Mouse (Mus musculus): ENCODE results near the gene Syn3.

The Syn3 gene

DNA sequence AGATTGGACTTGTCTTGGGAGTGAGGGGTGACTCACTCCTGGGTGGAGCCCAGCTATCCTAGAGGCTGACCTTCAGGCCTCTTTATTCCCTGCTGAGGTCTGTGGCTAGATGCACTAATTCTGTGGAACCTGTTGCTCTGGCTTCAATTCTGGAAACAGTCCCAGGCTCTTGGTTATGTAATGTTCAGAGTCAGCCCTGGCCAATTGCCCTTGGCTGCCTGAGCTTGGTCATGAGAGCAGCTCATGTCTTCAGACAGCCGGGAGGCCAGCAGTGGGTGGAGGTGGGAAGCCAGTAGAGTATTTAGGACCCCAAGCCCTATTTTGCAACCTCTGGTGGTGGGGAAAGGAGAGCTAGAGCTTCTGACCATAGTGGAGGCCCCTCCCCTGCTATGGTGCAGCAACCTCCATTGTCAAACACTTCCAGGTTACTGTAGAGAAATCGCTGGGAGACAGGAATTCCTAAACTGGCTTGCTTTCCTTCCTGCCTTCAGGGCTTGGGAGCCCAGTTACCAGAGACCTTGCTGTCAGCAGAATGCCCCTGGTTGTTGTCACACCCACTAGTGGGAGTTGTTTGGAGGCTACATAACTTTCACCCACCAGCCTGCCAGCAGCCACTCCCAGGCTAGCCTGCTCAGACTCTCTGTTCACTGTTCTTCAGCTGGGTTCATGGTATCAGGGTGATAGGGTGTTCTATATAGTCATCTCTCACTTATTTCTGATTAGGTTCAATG lies 158.9 kb downstream of the Syn3 start:
- peak; percentile 74 to 82 for DNase-seq (ENCODE audit: low spot score in 2 of 2)

DNA sequence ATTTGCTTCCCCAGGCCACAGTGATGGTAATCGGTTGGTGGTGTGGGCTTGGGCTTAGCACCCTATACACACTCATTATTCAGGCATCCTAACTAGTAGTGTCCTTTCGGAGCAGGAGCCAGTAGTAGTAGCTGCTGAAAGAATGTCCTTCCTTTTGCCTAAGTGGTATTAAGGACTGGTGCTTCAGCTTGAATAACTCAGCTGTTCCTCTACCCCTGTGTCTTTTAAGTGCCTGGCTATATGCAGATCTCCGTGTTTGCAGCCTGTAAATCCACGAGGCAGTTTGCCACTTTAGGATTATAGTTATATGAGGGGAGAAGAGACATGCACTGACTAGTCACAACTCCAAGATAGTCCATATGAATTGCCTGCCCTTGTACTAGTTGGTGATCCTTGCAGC lies 159.6 kb downstream of the Syn3 start:
- no peak for DNase-seq (ENCODE audit: low spot score in 2 of 2)

- DNase-seq (ENCODE audit: low spot score in 2 of 2): no peak
Measured at GRCm38 (mm10) chr10:86338121-86338715, 160.5 kb downstream of the Syn3 start.

DNA sequence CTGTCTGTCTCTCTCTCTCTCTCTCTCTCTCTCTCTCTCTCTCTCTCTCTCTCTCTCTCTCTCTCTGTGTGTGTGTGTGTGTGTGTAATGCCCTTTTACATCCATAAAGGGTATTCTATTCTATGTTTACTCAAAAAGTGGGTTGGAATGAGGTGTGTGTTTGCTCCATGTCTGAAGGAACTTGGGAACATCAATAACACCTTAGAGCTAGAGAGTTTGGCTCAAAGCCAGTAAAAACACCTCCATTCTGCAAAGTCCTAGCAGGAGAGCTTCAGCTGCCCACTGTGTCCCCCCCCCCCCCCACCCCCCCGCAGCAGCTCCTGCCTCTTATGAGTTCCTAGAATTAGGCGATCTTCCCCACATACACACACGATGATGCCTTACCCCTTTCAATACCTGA lies 161.5 kb downstream of the Syn3 start:
- no peak for DNase-seq (ENCODE audit: low spot score in 2 of 2)

GRCm38 (mm10) chr10:86336506-86336905 lies 162.2 kb downstream of the Syn3 start:
- DNase-seq (ENCODE audit: low spot score in 2 of 2): no peak

DNA sequence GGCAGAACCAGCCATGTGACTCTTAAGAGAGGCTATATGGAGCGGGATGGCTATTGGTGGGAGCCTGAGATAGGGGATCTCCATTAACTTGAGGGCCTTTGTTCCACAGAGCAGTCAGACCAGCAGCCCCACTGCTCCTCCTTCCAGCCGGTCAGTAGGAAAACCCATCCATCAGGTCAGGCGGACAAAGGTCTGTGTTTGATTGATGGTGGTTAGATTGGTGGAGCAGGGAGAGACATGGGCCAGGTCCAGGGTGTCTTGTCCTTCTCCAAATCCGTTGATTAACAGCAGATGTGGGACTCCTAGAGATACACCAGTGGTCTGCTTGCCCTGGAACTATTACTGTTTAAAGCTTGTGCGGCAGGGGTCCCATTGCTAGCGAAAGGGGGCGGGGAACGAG lies 164.1 kb downstream of the Syn3 start:
- no peak for DNase-seq (ENCODE audit: low spot score in 2 of 2)

- DNase-seq (ENCODE audit: low spot score in 2 of 2): no peak
Measured at GRCm38 (mm10) chr10:86332942-86333341, 165.8 kb downstream of the Syn3 start.

DNA sequence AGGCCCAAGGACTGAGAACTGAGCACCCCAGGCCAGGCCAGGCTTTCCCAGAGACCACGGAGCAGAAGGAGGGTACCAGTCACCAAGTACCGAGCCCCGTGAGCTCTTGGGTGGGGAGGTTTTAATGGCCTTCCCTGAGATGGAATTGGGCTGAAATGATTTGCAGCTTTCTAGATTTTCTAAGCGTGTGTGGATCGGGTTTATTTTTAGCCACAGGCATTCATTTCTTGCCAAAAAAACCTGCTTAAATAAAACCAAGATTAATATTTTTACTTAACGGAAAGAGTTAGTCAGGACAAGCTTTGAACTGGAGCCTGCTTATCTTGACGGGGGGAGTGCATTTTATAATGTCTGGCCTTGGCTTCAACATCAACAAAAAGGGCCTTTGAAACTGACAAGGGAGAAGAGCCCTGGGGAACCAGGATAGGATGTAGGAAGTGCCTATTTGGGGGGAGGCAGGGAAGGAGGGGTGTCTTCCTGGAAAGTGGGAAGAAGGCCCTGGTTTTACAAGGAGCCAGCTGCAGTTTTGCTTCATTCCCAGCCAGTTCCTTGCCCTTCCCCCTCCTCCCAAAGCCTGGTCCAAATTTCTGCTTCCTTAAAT lies 166.9 kb downstream of the Syn3 start:
- DNase-seq (ENCODE audit: low spot score in 2 of 2): peak; percentile 40 to 50

DNA sequence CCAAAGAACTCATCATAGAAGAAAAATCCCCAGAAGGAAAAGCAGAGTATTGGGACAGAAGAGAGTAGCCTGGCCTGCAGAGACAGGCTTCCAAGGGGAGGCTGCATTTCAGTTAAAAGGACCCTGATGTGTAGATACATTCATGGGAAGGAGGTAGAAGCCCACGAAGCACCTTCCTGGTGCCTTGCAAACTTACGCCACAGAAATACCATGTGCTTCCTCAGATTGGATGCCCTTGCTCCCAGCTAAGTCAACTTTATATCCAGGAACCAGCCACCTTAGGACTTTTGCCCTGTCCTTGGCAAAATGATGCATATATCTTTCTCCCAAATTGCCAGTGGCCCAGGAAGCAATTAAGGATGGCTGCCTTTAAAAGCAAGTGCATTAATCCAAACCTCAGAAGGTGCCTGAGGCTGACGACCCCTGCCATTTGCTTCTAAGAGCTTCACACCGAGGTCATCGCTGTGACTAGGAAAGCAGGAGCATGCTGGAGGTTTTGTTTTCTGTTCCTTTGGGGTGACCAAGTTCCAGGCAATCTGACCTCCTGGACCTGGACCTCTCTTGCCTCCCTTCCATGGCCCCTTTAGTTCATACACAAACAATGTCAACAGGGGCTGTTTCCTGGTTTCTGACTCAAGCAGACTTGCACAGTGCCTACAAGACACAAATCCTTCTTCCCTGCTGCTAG lies 167.6 kb downstream of the Syn3 start:
- no peak for DNase-seq (ENCODE audit: low spot score in 2 of 2)

DNA sequence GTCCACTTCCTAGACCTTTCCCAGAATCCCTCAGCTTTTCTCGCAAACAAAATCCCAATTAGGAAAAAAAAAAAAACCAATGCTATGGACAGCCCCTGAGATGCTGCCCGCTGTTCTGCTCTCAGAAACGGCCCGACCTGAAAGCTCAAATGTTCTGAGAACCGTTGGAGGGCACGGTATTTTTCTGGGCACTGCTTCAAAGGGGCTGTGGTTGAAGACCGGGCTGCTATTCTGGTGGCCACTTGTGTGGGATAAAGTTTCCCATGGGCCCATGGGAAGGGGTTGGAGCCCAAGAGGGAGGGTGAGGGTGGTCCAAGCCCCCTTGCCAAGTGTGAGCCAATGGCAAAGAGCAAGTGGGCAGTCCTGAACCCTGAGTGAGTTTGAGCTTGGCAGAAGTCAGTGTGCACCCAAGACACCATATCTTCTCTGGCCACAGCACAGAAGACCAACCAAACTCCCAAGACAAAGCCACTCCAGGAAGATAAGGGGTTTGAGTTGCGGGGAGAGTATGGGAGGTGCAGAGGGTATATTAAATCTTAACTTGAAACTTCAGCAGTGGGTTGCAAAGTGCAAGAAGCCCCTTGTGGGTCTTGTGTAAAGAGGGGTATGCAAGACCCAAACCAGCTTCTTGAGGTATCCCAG lies 169.3 kb downstream of the Syn3 start:
- DNase-seq (ENCODE audit: low spot score in 2 of 2): peak in 1 of 2 experiments; percentile 51

GRCm38 (mm10) chr10:86328691-86329090 lies 170.0 kb downstream of the Syn3 start:
- no peak for DNase-seq (ENCODE audit: low spot score in 2 of 2)

DNA sequence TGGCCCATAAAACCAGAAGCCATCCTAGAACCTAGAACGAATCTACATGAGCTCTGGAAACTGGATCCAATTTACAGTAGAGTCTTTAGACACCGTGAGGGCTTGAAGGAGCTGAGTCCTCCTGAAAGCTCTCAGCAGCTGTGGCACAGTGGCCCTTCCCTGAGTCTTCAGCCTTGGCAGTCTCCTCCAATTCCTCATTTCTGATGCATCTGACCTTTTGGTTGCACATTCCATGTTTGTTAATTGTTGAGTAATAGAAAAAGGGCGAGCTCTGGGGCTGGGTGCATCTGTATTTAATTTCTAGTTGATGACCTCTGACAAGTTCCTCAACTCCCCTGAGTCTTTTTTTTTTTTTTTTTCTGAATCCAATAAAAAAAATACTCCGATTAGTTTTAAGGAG lies 170.6 kb downstream of the Syn3 start:
- DNase-seq (ENCODE audit: low spot score in 2 of 2): no peak

DNA sequence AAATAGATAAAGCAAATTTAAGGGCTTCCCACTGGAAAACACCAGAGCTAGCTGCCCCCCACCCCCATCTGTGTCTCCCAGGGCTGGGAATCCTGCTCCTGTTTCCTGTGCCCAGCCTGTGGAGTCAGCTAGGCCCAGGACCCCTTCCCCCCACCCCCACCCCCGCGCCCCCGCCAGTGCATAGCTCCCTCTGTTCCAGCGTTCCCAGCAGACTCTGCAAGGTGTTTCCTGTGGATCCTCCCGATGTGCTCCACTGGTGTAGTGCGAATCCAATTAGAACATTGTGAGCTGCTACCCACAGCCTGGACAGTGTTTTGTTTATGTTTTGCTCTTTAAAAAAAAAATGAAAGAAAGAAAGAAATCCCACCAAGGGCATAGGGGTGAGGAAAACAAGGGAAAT lies 173.4 kb downstream of the Syn3 start:
- DNase-seq (ENCODE audit: low spot score in 2 of 2): no peak

DNA sequence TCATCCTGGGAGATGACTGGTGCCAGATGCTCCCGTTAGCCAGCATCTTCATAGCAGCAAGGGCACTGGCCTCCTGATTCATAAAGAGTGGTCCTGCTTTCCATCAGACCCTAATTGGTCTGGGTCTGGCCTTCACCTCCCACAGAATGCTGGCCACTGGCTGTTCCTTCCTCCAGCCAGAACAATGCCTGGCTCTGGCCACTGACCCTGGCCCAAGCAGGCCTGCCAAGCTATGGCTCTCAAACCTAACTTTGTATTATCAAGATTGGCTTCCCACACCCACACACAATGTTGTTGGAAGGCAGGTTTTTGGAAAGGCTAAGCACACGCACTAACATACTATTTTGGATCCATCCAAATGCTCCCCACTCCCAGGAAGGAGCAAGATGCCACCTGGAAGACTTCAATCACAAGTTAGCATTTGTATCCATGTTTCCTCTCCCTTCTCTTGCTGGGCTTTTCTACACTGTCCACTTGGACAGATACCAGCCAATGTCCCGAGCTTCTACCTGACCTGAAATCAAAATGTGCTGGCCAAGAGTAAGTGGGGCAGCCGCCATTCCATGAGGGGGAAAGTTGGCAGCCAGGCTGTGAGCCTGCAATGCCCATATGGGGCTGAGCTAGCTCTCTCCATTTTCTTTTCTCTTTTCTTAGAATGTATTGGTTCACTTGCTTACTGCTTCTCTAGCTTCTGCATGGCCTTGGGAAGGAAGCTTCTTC lies 175.3 kb downstream of the Syn3 start:
- peak; percentile 53 to 68 for DNase-seq (ENCODE audit: low spot score in 2 of 2)

DNA sequence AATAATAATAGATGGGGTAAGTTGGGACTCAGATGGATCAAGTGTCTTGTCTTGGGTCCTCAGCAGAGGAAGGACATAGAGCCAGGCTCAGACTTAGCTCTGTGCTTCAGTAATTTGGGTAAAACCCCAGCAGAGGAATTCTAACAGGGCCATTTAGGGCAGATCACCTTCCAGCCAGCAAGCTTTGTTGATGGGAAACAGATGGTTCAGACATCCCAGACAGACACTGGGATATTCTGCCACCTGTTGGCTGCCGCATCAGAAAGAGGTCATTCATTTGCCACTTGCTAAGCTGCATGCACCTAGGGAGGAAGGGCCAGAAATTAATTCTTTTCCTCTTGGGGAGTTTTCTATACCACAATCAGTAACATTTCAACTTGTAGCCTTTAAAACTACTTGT lies 176.7 kb downstream of the Syn3 start:
- DNase-seq (ENCODE audit: low spot score in 2 of 2): no peak

GRCm38 (mm10) chr10:86321194-86321593 lies 177.5 kb downstream of the Syn3 start:
- peak in 1 of 2 experiments; percentile 64 for DNase-seq (ENCODE audit: low spot score in 2 of 2)

GRCm38 (mm10) chr10:86320204-86320603 lies 178.5 kb downstream of the Syn3 start:
- DNase-seq (ENCODE audit: low spot score in 2 of 2): no peak

DNA sequence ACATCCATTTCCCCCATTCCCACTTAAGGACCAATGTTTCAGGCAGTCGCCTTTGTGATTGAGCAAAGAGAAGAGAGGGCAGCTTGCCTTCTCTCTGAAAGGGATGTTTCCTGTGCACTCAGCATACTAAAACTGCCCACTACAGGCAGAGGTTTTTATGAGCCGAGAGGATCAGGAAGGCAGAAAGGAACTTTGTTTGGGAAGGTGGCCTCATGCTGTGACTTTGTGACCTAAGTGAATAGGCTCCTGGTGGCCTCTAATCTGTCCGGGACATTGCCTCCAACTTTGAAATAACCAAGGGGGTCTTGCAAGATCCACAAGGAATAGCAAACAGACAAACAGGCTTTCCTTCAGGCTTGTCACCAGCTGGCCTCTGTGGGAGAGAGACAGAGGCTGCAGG lies 179.2 kb downstream of the Syn3 start:
- DNase-seq (ENCODE audit: low spot score in 2 of 2): no peak

DNA sequence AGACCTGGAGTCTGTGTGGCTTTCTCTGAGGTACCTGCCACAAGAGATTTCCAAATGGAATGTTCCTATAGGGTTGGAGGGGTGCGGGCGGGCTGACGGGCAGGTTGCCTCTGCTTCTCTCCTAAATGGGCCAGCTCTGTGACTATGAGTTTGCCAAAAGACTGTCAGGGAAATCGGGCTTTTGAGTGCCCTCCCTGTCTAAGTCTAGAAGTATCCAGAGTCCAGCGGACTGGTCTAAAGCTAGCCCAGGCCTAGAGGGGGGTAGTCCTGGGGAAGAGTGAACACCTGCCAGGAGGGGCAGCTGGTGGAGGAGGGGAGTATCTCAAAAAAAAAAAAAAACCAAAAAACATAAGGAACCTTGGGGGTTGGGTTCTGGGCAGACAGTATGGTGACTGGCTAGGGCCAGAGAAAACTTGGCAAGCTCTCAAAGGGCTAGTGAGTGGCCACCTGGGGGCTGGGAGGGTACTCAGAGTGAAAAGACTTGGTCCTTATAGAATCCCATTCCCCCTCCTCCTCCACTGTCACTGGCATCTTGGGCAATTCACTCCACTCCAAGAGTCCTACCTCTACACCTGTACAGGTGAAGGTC lies 180.1 kb downstream of the Syn3 start:
- no peak for DNase-seq (ENCODE audit: low spot score in 2 of 2)

- no peak for DNase-seq (ENCODE audit: low spot score in 2 of 2)
Measured at GRCm38 (mm10) chr10:86317633-86318032, 181.1 kb downstream of the Syn3 start.

- no peak for DNase-seq (ENCODE audit: low spot score in 2 of 2)
Measured at GRCm38 (mm10) chr10:86315513-86315912, 183.2 kb downstream of the Syn3 start.

All from right cerebral cortex, postnatal 10 days (tissue).